Mouse (Mus musculus): ENCODE data around the gene Syngr2. TPM values are rescaled to one million over a fixed set of nuclear protein-coding genes. Genes with fewer than 3 reads are reported as not detected.
A peak's percentile ranks its signal among the peaks of the same experiment; 100 is the strongest.
"Not testable (repeated sequence)": the region's sequence is repeated elsewhere in the genome, so short reads cannot be mapped to it uniquely, and the experiment has no call there.

Gene Syngr2
- total and polyA plus RNA-seq, 3 experiments = 189 to 384 TPM; not detected in 1

DNA sequence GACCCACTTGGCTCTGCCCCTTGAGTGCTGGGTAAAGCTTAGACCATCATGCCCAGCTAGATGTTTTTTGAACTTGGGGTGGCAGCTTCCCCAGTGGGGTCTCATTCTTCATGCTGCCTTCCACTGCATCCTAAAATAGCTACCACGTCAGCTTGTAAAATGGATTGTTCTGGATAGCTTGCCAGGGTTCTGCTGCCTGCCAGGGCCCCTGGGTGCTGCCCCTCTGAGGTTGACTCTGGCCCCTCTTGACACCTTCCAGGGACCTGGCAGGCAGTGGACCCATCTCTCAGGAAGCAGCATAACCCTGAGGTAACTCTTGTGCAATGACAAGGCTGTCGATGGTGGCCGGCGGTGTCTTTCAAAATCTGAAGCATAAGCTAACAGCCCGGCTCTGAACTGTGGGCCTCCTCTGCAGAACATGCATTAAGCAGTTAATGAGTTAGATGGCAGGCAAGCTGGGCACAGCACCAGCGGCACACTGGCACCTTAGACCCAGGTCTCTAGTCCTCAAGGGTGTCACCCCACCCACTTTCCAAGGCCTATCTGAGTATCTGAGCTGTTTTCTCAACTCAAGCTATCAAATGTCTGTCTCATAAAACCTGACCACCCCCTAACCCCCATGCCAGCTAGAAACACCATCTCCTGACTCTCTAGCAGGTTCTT lies 5.4 kb downstream of the Syngr2 start:
- no peaks in the 10 kb centered on the region for H3K9me3 ChIP-seq (replicated peaks; ENCODE audit: insufficient read depth, low read length)
- no peak overlapping the region for H3K9ac ChIP-seq (ENCODE audit: control insufficient read depth, low read depth, low read length, poor library complexity, severe bottlenecking)
- H3K27me3 ChIP-seq (ENCODE audit: control insufficient read depth in 1 of 2, insufficient read depth in 2 of 2, low read length in 2 of 2) = no peaks in the 10 kb centered on the region
- peaks cover 5% of the 10 kb centered on the region in 2 experiments; a peak in 3 of 4 replicates for H3K36me3 ChIP-seq (ENCODE audit: control insufficient read depth in 1 of 2, insufficient read depth in 2 of 2, low read length in 2 of 2)
- DNase-seq (ENCODE audit: low read depth, low spot score) = peak; percentile 19
- TF ChIP-seq UBTF (IDR thresholded peaks at IDR 0.05; ENCODE audit: borderline replicate concordance, insufficient read depth, low read depth, low read length) (no peak), MYB (IDR thresholded peaks at IDR 0.05; ENCODE audit: low read depth, low read length) (peak; percentile 23; the same call in 1 of the 2 replicates), POLR2A (IDR thresholded peaks at IDR 0.05; ENCODE audit: control insufficient read depth in 1 of 2, insufficient read depth in 1 of 2, low read depth in 1 of 2, low read length in 2 of 2, poor library complexity in 1 of 2) (peak in 1 of 2 experiments; percentile 18; a peak in 1 of 4 replicates), TCF12 (IDR thresholded peaks at IDR 0.05; ENCODE audit: low read depth, low read length) (no peak), MAX (IDR thresholded peaks at IDR 0.05; ENCODE audit: low read length) (no peak)
- H3K27ac ChIP-seq (ENCODE audit: control insufficient read depth, low read depth, low read length) = no peak overlapping the region
- peaks cover 0 to 9% of the 10 kb centered on the region in 2 experiments; a peak in 3 of 4 replicates for H3K4me1 ChIP-seq (ENCODE audit: control insufficient read depth in 1 of 2, insufficient read depth in 2 of 2, low read length in 2 of 2)
- peaks cover 32% of the 10 kb centered on the region for H3K79me2 ChIP-seq (ENCODE audit: control insufficient read depth, insufficient read depth, low read length, poor library complexity)
- no peak overlapping the region for H3K4me3 ChIP-seq (ENCODE audit: control insufficient read depth in 1 of 2, insufficient read depth in 1 of 2, low read depth in 2 of 2, low read length in 2 of 2)

DNA sequence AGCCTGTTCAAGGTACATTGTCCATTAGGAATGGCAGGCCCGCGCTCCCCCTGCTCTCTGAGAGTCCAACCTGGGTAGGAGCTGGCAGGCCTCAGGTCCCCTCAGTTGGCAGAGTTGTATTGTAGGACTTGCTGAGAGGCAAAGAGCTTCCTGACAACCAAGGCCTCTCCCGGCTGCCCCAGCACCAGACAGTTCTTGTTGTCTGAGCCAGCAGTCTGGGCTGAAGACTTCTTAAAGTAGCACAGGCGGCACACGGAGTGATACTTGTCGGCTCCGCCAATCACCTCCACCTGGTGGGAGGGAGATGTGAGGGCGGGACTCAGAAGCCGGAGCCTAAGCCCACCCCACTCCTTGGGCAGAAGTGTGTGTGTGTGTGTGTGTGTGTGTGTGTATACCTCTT lies 6.4 kb downstream of the Syngr2 start:
- not testable (repeated sequence) for H3K36me3 ChIP-seq (ENCODE audit: control insufficient read depth in 1 of 2, insufficient read depth in 2 of 2, low read length in 2 of 2); H3K4me1 ChIP-seq (ENCODE audit: control insufficient read depth in 1 of 2, insufficient read depth in 2 of 2, low read length in 2 of 2); H3K27ac ChIP-seq (ENCODE audit: control insufficient read depth, low read depth, low read length); H3K4me3 ChIP-seq (ENCODE audit: control insufficient read depth in 1 of 2, insufficient read depth in 1 of 2, low read depth in 2 of 2, low read length in 2 of 2); H3K9me3 ChIP-seq (replicated peaks; ENCODE audit: insufficient read depth, low read length); H3K27me3 ChIP-seq (ENCODE audit: control insufficient read depth in 1 of 2, insufficient read depth in 2 of 2, low read length in 2 of 2); H3K9ac ChIP-seq (ENCODE audit: control insufficient read depth, low read depth, low read length, poor library complexity, severe bottlenecking)
- H3K79me2 ChIP-seq (ENCODE audit: control insufficient read depth, insufficient read depth, low read length, poor library complexity) = peaks cover 22% of the 10 kb centered on the region
- DNase-seq (ENCODE audit: low read depth, low spot score) = peak; percentile 15

DNA sequence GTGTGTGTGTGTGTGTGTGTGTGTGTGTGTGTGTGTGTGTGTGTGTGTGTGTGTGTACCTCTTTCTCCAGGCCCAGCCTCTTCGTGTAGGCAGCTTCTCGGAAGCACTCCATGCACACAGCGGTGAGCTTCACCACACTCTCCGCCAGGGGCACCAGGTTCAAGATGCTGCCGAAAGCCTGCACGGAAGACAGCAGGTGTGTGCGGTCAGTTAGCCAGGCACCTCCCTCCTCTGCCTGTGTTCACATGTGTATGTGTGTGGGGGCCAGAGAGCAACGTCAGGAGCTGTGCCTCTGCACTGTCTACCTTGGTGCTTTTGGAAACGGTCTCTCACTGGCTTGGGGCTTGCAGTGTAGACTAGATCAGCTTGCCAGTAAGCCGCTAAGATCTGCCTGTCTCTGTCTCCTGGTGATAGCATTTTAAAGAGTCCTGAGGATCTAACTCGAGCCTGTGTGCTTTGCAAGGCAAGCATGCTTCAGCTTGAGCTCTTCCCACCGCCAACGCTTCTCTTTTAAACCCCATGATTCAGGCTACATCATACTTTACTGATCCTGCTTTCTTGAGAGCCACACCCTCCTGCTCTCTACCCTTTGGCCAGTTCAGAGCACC lies 7.0 kb downstream of the Syngr2 start:
- H3K9me3 ChIP-seq (replicated peaks; ENCODE audit: insufficient read depth, low read length) = no peaks in the 10 kb centered on the region
- H3K36me3 ChIP-seq (ENCODE audit: control insufficient read depth in 1 of 2, insufficient read depth in 2 of 2, low read length in 2 of 2) = peaks cover 0 to 7% of the 10 kb centered on the region in 2 experiments; a peak in 1 of 4 replicates
- TF ChIP-seq POLR2AphosphoS2 (IDR thresholded peaks at IDR 0.05; ENCODE audit: low read length) (no peak), ETS1 (IDR thresholded peaks at IDR 0.05; ENCODE audit: low read depth, low read length) (no peak), JUND (IDR thresholded peaks at IDR 0.05; ENCODE audit: low read depth, low read length) (no peak), ZC3H11A (IDR thresholded peaks at IDR 0.05; ENCODE audit: low read depth, low read length) (no peak), TAL1 (IDR thresholded peaks at IDR 0.05; ENCODE audit: low read length) (no peak), GABPA (IDR thresholded peaks at IDR 0.05; ENCODE audit: low read depth, low read length) (no peak), MAX (IDR thresholded peaks at IDR 0.05; ENCODE audit: low read length) (no peak), MYC (IDR thresholded peaks at IDR 0.05; ENCODE audit: low read depth, low read length) (no peak), TCF12 (IDR thresholded peaks at IDR 0.05; ENCODE audit: low read depth, low read length) (no peak), SMC3 (IDR thresholded peaks at IDR 0.05; ENCODE audit: low read depth, low read length) (no peak), UBTF (IDR thresholded peaks at IDR 0.05; ENCODE audit: borderline replicate concordance, insufficient read depth, low read depth, low read length) (no peak), HCFC1 (IDR thresholded peaks at IDR 0.05; ENCODE audit: low read depth, low read length) (no peak), CHD1 (IDR thresholded peaks at IDR 0.05; ENCODE audit: low read depth, low read length) (no peak), ZKSCAN1 (IDR thresholded peaks at IDR 0.05; ENCODE audit: low read depth, low read length) (no peak), MYB (IDR thresholded peaks at IDR 0.05; ENCODE audit: low read depth, low read length) (no peak), RCOR1 (IDR thresholded peaks at IDR 0.05; ENCODE audit: low read depth, low read length) (no peak), MEF2A (IDR thresholded peaks at IDR 0.05; ENCODE audit: extremely low read depth, insufficient replicate concordance, low read depth, low read length, poor library complexity, severe bottlenecking) (no peak), EP300 (IDR thresholded peaks at IDR 0.05; ENCODE audit: low read depth in 1 of 2, low read length in 2 of 2) (no peak), MAZ (IDR thresholded peaks at IDR 0.05; ENCODE audit: low read depth, low read length) (no peak)
- H3K27me3 ChIP-seq (ENCODE audit: control insufficient read depth in 1 of 2, insufficient read depth in 2 of 2, low read length in 2 of 2) = no peaks in the 10 kb centered on the region
- no peak overlapping the region for H3K9ac ChIP-seq (ENCODE audit: control insufficient read depth, low read depth, low read length, poor library complexity, severe bottlenecking)
- peaks cover 16% of the 10 kb centered on the region for H3K79me2 ChIP-seq (ENCODE audit: control insufficient read depth, insufficient read depth, low read length, poor library complexity)
- H3K4me1 ChIP-seq (ENCODE audit: control insufficient read depth in 1 of 2, insufficient read depth in 2 of 2, low read length in 2 of 2) = peaks cover 0 to 2% of the 10 kb centered on the region in 2 experiments; a peak in 2 of 4 replicates
- DNase-seq (ENCODE audit: low read depth, low spot score) = no peak
- H3K4me3 ChIP-seq (ENCODE audit: control insufficient read depth in 1 of 2, insufficient read depth in 1 of 2, low read depth in 2 of 2, low read length in 2 of 2) = no peak overlapping the region
- H3K27ac ChIP-seq (ENCODE audit: control insufficient read depth, low read depth, low read length) = no peak overlapping the region

All from MEL (cell line).